Mouse (Mus musculus) left cerebral cortex, postnatal 10 days (tissue): ENCODE results near the gene Tpcn1. TPM values are rescaled to one million over a fixed set of nuclear protein-coding genes. Genes with fewer than 3 reads are reported as not detected.

ENCODE experiments used
- DNase-seq, 2 experiments: peaks; one replicate each; pipeline ENCODE4 v3.0.0; 2021 to 2022; ENCODE audit warnings: low spot score in 2 of 2, mixed read lengths in 1 of 2; ENCODE audit errors: extremely low spot score in 1 of 2
- intact Hi-C: fragments of 180-260 bp; cut with DNase I; formaldehyde crosslinking; loops from one replicate; pipeline ENCODE4 v1.15.1; 2025
- total RNA-seq, 2 experiments: library from RNA; stranded (reverse); gene quantifications; 2 replicates each; pipeline ENCODE4 v1.2.3; 2021

Tpcn1 gene
- total RNA-seq, 2 experiments from 2014 or later: 39.2 to 45.2 TPM

DNA sequence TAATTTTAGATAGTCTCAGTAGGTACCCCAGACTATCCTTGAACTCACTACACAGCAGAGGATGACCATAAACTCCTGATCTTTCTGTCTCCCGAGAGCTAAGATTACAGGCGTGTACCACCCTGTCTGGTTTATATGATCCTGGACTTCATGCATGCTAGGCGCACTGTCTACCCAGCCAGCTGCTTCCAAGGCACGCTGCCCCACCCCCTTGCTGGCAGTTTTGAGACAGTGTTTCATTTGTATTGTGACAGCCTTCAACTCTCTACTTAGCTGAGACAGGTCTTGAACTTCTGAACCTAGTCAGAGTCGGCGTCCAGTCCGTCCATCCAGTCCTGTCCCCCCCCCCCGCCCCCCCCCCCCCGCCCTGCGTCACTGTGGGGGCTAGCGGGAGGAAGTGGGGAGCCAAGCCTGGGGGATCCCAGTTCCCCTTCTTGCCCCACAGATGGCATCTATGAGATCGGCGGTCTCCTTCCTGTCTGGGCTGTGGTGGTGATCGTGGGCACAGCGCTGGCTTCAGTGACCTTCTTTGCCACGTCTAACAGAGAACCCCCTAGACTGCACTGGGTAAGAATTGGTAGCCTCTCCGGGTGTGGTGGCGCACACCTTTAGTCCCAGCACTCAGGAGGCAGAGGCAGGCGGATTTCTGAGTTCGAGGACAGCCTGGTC is 61.0 kb downstream of the Tpcn1 start:
- intact Hi-C loops: no loop called here
- no peak for DNase-seq

DNA sequence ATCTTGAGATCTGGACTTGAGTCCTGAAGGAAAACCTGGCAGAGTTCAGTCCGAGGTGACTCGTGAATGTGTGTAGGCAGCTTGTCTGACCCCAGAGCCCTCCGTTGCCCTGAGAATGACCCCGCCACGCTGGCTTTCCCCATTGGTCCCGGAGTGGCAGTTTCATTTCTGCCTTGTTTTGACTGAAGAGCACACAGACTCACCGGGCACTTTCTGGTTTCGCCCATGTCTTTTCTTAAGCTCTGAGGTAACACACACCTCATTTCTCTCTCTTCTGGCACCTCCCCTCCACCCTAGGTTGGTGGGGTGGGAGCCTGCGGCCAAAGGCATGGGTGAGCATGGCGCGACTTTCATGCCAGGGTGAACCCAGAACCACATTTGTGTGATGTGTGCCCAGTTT is 62.2 kb downstream of the Tpcn1 start:
- intact Hi-C loops: no loop called here
- DNase-seq: no peak

DNA sequence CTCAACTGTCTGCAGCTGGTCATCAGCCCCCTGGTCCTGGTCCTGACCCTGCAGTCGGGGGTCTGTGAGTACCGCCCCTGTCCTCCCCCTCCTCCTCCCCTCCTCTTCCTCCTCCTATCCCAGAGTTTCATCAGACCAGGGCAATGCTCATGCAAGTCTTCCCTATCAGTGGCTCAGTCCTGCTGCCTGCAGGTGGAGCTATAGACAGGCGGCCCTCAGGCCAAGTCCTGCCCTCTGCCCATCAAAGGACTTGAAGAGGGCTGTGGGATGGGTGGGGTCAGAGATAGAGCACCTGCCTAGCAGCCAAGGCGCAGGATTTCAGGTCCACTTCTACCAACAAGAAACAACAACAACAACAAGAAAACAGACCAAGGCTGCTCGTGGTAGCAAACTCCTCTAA is 62.7 kb downstream of the Tpcn1 start:
- intact Hi-C loops: no loop called here
- DNase-seq: no peak

DNA sequence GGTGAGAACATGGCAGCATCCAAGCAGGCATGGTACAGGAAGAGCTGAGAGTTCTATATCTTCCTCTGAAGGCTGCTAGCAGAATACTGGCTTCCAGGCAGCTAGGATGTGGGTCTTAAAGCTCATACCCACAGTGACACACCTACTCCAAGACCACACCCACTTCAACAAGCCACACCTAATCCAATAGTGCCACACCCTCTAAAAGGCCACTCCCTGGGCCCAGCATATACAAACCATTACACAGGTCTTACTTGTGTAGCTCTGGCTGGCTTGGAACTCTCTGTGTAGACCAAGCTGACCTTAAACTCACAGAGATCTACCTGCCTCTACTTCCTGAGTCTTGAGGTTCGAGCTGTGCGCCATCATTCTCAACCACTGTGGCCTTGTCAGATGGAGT is 63.7 kb downstream of the Tpcn1 start:
- DNase-seq: no peak
- intact Hi-C loops: no loop called here

DNA sequence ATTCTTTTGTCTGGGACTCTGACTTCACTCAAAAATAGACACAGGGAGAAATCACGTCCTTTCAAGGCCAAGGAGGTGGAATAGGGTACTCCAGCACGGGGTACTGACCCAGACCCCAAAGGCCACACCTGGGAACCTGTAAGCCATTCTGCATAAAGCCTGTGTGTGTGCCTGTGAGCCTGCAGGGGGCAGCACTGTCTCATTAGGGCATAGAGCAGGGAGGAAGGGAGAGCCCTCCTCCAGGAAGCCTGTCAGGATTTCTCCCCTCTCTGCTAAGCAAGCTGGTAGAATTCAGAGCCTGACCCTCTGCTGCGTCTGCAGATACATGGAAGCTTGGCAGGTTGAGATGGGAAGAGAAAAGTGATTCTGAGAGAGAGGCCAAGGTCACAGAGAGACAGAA is 65.8 kb downstream of the Tpcn1 start:
- DNase-seq: no peak
- intact Hi-C loops: no loop called here

DNA sequence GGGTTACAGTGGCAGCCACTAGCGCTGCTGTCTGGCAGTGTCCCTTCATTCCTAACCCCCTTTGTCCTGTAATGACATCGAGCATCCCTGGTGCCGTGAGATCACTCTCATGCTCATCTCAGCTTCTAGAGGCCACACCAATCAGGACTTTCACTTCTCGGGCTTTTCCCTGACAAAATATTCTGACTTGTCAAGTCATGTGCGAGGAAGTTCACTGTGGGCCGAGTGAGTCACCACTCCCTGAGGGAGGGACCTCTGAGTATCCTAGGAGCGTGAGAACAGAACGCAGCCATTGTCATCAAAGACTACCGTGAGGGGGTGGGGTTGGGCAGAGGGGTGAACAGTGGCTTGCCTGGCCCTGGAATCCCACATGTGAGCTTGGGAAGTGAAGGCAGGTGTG is 70.9 kb downstream of the Tpcn1 start:
- intact Hi-C loops: no loop called here

DNA sequence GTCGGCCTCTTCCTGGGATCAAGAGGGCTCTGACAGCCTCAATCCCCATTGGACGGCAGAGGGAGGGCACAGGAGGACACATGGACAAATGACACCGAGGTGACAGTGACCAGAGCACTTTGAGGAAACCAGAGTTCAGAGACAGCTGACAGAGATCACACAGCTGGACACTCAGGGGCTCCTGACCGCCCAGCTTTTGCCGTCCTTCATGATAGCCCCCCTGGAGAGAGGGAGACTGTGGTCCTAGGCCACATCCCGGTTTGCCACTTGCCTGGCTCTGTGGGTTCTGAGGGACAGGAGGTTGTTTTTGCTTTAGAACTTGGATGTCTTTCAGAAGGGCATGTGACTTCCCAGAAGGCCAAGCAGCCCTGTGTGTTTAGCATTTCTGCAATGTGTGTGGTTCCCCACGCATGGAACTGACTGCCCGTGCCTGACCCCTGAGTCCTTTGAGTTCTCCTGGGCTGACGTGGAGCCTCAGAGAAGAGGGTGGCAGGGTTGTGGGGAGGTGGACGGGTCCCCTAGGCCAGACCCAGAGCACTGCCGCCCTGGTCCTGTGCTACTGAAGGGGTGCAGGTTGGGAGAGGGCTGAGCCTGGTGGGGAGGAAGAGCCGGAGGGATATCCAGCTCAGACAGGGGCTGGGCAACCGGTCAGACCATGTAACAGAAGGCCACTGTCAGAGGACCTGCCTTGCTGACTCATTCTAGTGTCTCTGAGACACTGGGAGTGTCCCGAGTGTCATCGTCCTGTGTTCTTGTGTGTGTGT is 72.1 kb downstream of the Tpcn1 start:
- intact Hi-C loops: no loop called here
- DNase-seq: no peak

More for the DNA sequence above, 70.9 kb downstream of the Tpcn1 start:
- no peak for DNase-seq

DNA sequence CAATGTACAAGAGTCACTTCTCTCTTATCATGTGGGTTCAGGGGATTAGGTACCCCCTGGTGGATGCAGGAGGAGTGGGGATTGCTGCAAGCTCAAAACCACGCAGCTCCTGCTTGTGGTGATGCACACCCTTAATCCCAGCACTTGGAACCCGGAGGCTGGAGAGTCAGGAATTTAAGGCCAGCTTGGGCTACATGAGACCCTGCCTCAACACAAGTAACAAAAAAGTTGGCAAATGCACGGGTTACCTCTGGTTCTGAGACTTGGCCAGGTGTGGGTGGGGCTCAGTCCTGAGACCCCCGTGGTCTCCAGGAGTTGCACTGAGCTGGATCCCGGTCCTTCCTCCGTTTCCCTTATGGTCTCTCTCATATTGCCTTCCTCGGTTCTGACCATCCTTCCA is 73.0 kb downstream of the Tpcn1 start:
- intact Hi-C loops: no loop called here
- DNase-seq: no peak

DNA sequence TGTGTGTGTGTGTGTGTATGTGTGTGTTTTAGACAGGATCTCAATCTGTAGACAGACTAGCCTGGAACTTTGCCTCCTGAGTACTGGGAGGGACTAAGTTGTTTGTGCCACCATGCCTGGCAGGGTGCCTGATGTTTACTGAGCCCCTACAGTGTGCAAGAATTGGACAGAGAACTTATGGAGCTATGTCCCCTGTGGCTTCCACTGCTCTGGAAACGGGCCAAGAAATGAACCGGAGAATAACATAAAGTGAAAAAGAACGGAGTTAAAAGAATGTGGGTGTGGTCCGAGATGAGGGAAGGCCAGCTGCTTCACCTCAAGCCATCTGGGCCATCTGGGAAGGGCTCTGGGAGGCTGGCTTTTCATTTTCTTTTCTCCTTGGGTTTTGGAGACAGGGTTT is 73.7 kb downstream of the Tpcn1 start:
- intact Hi-C loops: no loop called here
- peak in 1 of 2 experiments; percentile 80 for DNase-seq

DNA sequence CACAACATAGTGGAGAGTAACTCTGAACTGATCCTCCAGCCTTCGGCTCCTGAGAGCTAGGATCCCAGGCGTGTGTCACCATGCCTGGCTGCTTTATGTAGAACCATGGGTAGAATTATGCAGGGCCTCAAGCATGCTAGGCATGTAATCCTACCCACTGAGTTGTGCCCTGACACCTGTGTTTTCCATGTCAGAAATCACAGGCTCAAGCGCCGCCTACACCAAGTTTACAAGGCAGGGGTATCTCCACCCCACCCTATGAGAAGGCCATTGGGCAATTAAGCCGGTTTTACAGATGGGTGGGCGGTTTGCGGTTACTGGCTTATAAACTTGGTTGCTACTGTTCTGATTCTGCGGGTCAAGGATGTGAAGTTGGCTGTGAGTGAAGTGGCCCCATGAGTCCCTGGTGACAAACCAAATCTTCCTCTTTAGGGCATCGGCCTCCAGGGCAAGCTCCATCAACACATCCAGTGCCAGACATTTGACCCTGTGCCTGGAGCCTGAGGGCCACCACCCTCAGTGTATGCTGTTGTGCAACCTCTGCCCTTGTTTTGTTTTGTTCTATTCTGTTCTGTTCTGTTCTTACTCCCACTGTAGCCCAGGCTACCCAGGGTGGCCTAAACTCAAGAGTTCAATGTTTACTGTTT is 74.3 kb downstream of the Tpcn1 start:
- no peak for DNase-seq
- intact Hi-C loops: no loop called here

DNA sequence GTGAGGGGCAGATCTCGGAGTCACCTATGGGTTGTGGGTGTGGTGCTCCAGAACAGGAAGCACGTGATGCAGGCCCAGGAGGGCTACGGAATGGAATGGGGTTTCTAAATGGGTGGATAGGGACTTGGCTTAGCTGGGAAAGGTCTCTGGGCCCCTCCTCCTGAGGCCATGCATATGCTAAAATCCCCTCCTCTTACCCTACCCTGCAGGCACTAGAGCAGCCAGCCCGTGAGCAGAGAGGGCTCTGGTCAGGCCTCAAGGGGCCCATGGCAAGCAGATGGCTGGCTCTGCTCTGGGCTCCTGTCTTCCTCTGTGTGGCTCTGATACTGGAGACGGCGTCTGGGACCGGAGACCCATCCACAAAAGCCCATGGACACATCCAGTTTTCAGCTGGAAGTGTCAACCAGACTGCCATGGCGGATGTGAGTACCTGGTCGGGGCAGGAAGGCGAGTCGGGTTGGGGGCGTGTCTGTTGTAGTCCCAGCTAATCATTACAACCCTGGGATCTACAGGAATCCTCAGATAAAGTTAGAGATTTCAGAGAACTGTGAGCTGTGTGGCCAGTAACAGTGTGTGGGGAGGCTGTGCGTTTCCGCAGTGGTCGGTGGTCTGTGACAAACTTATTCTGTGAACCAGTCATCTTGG is 75.4 kb downstream of the Tpcn1 start:
- DNase-seq: no peak
- intact Hi-C loops: no loop called here

DNA sequence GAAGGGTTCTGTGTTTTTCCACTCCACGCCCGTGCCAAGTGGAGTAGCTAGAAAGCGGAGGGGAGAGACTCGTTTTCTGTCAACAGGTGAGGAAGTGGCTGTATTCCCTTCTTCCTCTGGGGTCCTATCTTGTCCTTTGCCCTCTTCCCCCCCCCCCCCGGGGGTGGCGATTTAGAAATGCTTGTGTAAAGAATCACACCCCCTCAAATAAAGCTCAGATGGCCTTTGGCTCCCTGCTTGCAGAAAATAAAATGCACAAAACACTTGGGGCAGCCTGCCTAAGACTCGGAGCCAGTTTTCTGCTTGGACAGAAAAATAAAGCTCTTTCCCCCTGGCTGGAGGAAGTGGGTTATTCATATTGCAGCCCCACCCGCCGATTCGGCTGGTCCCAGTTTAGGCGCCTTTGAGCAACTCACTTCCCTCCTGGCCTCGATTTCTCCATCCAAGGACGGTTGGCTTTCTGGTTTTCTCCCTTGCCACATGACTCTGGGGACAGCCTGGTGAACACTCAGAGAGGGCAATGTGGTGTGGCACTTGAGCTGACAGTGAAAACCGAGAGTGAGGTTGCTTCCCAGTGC is 76.7 kb downstream of the Tpcn1 start:
- DNase-seq: no peak
- intact Hi-C loops: no loop called here

DNA sequence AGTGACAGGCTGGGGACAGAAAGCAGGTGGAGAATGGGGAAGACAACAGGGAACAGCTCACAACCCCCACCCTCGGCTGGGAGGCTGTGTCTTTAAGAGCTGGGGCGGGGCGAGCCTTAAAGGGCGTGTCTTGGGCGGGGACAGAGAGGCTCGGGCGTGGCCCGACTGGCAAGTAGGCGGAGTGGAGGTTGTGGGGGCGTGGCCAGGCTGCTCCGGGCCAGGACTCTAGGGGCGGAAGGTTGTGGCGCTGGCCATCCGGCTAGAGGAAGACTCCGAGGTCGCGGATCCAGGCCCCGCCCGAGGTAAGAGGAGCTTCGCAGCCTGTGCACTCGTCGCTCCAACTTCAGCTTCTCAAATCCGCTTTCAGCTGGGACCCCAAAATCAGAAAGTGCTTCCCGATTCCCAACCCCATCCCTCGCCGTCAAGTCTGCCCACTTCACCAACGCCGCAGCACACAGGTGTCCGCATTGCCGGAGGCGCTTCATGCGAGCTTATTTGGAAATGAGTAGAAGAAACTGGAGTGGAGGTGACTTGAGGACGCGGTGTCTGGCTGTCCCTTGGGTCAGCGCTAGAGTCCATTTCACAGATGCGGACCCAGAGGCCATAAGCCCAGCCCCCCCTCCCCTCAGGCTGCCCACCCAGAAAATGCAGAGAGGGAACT is 77.4 kb downstream of the Tpcn1 start, which contains the start of gene Slc8b1:
Slc8b1 (plus strand) TSS at position 187 of the 661 bp plus-strand sequence.
- intact Hi-C loops: no loop called here
- DNase-seq: peak; percentile 77 to 94

DNA sequence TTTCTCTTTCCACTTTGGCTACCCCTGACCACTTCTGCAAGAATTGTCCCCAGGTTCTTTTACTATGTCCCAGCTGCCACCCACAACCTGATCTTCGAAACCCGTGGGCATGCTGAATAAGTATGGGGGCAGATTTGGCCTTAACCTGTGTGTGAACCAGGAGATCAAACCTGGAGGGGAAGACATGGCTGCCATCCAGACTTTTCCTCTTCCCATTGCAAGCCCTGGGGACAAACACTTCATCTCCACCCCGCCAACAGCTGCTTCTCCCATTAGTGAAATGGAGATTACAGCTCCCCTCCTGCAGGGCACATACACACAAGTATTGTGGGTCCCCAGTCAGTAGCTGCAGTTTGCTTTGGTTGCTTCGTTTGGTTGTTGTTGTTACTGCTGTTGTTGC is 81.2 kb downstream of the Tpcn1 start:
- intact Hi-C loops: no loop called here

DNA sequence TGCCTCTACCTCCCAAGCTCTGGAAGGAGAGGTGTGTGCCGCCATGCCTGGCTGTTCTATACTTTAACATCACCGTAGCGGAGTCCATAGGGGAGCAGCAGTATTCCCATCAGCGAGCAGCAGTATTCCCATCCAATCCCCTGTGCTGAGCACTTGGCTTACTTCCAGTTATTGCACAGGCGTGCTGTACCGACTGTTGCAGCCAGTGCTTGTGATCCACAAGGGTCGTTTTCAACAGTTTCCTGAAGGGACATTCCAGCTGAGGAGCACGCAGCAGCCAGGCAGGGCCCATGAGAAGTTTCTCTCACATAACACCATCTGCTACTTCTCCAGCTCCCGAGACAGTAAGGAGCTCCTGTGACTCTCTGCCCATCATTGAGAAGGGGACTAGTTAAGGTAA is 82.0 kb downstream of the Tpcn1 start:
- intact Hi-C loops: no loop called here
- DNase-seq: no peak

More for the DNA sequence above, 81.2 kb downstream of the Tpcn1 start:
- DNase-seq: no peak

DNA sequence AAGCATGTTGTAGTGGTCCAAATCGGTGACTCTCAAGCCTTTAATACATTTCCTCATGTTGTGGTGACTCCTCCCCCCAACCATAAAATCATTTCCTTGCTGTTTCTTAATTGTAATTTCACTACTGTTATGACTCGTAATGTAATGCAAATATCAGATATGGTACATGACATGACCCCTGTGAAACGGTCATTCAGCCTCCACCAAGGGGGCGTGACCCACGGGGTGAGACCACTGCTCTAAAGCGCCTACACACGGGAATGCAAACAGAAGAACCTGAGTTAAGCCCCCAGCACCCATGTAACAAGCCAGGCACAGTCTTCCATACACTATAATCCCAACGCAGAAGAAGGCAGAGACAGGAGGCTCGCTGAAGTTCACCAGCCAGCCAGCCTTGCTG is 82.7 kb downstream of the Tpcn1 start:
- DNase-seq: no peak

DNA sequence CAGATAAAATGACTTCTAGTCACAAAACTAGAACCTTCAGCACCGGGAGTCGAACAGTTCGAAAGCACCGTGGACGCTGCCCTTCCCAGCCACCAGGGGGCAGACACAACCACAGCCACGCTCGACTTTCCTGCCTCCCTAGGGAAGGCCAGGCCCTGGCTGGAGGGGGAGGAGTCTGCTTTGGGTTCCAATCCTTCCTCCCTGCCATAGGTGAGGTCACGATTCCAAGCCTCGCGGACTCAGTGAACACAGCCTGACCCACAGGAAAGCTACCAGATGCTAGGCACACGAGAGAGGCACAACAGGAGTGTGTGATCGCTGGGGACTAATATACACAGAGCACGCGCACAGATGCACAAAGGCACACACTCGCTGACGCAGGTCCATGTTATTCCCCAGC is 83.1 kb downstream of the Tpcn1 start:
- intact Hi-C loops: loop anchor here (2.0 kb wide), 1 partner anchor 99 kb away; no protein-coding TSS in a partner anchor
- peak in 1 of 2 experiments; percentile 79 for DNase-seq

More for the DNA sequence above, 82.7 kb downstream of the Tpcn1 start:
- intact Hi-C loops: loop anchor here (2.0 kb wide), 1 partner anchor 99 kb away; no protein-coding TSS in a partner anchor

DNA sequence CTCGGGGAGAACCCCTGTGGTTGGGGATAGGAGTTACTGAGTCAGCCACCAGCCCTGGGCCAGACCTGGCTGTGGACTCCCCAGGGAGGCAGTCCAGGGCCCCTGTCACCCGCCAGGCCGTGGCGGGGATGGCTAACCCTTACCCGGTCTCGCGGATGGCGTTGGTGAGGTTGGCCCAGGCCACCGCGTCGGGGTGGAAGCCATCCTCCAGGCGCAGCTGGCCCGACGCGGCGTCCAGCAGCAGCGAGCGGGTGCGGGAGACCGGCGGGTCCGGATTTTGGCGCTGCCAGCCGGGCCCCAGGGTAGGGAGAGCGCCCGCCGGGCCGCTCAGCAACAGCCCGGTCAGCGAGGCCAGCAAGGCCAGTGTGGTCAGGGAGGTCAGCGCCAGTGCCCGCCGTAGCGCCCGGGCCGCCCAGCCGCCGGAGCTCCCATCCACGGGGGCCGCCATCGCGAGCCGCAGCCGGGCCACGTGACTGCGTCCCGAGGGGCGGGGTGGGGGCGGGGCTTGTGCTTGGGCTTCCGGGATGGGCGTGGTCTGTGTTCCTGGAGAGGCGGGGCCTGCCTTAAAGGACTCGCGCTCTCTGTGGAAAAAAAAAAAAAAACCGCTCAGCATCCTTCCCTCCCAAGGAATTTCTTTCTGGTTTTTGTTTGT is 85.2 kb downstream of the Tpcn1 start, which contains the start of gene Plbd2:
Plbd2 (minus strand) TSS at position 482 of the 652 bp plus-strand sequence.
- DNase-seq: peak; percentile 79 to 90
- intact Hi-C loops: no loop called here
